Mouse (Mus musculus) cortical plate, adult 2 months (tissue): ENCODE measurements around the gene Gm11541.

Source experiments
- CTCF ChIP-seq: fragments of 200-500 bp; IDR thresholded peaks from 2 replicates; pipeline ENCODE4 v1.5.1; 2011; ENCODE audit warnings: mild to moderate bottlenecking, control low read depth, low read length; ENCODE audit not compliant: insufficient read depth; ENCODE audit errors: extremely low read depth
- POLR2A ChIP-seq: fragments of 200-500 bp; IDR thresholded peaks from 2 replicates; pipeline ENCODE4 v1.6.1; 2011; ENCODE audit warnings: mild to moderate bottlenecking, low read length, control low read depth; ENCODE audit not compliant: insufficient read depth; ENCODE audit errors: extremely low read depth

- TF ChIP-seq CTCF (no peak), POLR2A (no peak)
Observed at GRCm38 (mm10) chr11:94680639-94681038, 23.7 kb downstream of the Gm11541 start.
